Mouse (Mus musculus) naive thymus-derived CD4-positive, alpha-beta T cell, adult 2 months (primary cell): ENCODE measurements at regions not wholly inside any gene's neighbourhood (a gene's known extent, or its start where the extent isn't known, plus 50 kb on each side); places are given as distances from the start of the nearest gene placed in this dataset.

Experiments
- DNase-seq: peaks from one replicate; pipeline ENCODE4 v3.0.0-alpha.2; 2011; ENCODE audit warnings: low read depth

DNA sequence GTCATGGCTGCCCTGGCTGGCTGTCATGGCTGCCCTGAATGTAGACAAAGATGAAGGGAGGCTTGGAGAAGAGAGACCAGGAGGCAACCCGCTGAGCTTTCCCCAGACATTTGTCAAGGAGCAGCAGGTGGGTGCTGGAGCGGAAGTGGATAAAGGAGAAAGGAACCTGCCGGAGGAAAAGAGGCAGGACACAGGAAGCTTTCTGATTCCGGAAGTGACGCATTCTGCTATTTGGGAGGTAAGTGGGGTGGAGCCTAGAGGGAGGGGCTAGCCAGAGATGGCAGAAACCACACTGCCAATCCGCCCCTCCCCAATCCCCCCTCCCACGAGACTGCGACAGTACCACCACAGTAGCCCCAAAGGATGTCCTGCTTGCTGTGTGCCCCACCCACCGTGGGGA is 80.1 kb downstream of the Gm572 start:
- no peak for DNase-seq

DNA sequence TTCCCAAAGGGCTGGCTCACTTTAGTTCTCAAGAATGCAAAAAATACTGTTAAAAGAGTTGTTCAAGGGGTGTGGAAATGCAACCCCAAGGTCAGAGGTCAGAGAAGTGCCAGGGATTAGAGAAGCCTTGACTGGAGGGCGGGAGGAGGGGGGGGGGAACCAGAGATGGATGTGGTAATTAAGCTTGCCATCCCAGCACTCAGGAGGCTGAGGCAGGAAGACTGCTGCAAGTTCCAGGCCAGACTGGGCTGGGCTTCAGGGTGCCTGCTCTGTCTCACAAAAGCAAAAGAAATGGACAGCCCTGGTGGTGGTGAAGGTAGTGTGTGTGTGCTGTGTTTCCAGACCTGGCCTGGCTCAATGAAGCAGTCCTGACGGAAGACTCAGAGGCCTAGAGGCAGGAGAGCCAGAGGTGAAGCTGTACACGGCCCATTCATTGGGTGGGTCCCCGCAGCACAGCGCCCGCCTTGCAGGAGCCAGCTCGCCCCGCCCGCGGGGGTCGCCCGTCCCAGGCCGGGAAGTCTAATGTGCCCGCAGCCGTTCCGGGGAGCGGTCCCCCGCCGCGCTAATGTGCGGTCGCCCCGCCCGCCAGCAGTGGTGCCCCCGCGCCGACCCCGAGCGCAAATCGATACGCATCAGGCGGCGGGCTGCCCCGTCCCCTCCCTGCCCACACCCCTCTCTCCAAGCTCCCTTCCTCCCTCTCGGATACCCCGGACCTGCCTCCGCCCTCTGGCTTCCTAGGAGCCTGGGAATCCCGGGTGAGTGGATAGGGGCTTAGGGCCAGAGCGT is 80.1 kb upstream of the Casz1 start:
- no peak for DNase-seq

GRCm38 (mm10) chr4:148728800-148729199 is 75.4 kb upstream of the Casz1 start:
- DNase-seq, result no peak

GRCm38 (mm10) chr4:148731586-148731985 is 72.6 kb upstream of the Casz1 start:
- no peak for DNase-seq

DNA sequence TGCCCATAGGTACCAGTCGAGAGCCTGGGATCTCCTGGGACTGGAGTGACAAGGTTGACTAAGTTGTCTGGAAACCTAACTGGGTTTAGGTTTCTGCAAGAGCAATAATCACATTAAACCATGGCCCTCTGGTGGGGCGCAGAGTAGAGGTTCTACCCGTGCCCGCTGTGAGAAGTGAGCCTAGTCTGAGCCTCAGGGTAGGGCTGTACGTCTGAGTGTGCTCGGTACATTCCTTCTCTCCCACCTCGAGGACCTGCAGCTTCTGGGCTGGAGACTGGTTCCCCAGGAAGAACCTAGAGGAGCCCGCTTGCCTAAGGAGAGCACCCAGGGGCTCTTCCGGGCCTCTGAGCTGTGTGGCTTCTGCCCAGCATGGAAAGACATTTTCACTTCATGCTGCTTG is 70.2 kb upstream of the Casz1 start:
- no peak for DNase-seq

DNA sequence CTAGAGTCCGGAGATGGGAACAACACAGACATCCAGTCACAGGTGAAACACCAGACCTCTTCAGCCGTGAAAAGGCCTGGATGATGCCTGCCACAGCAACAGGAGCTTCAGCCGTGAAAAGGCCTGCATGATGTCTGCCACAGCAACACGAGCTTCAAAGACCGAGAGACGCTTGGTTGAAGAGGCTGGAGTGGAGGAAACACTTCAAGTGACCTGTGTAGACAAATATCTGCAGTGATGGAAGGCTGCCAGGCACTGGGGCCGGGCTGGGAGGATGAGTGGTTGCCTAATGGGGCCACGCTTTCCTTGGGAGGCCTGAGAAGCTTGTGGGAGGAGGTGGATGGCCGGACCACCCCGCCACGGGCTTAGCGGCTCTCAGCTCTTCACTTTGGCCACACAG is 69.7 kb upstream of the Casz1 start:
- DNase-seq, result no peak

GRCm38 (mm10) chr4:148738601-148739530 is 65.4 kb upstream of the Casz1 start:
- DNase-seq, result no peak

- peak; percentile 76 for DNase-seq
Observed at GRCm38 (mm10) chr4:148742549-148743413, 61.4 kb upstream of the Casz1 start.

GRCm38 (mm10) chr4:148743414-148743844 is 60.8 kb upstream of the Casz1 start:
- DNase-seq, result no peak

- no peak for DNase-seq
Observed at GRCm38 (mm10) chr4:148744053-148744452, 60.2 kb upstream of the Casz1 start.

DNA sequence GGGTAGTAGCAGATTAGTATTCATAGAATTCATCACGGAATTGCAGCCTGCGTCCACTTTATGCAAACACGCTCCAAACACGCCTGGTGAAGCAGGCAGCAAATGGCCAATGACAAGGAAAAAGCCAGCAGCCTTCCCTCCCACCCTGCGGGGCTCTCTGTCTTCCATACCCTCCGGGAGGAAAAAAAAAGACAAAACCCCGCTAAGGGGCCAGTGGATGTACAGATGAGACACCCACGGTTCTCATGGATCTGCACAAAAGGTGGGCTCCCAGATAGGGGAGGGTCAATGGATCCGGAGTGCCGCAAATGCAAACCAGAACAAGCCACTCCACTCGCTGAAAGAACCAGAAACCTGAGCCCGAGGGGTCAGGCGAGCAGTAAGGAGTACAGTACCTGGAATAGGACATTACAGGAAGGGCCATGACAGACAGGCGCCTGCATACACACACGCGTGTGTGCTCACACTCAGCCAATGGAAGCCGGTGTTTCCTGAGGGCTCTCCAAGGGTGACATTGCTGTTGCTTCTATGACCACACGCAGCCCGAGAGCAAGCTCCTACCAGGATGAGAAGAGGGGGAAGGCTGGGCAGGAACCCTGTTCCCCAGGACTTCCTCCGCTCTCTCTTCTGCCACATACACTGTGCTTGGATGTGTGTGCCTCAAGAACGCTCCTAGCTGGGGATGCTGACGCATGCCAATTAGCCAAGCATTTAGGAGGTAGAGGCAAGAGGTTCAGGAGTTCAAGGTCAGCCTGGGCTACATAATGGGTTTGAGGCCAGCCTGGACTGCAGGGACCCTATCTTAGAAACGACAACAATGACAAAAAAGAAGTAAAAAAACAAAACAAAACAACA is 57.5 kb upstream of the Casz1 start:
- DNase-seq, result no peak

DNA sequence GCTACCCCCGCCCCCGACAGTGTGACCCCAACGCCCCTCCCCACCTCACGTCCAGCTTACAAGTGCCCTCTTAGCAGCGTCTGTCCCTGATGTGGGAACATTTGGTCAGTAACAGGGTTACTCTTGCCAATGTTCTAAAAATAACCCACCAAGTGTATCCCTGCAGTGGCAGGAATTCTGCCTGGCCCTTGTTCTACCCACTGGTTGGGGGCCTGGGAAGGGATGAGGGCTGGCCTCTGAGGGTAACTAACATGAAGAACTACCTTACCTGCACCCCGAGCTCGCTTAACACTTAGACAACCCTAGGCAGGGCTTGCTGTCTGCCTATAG is 56.9 kb upstream of the Casz1 start:
- DNase-seq, result no peak

- DNase-seq, result no peak
Observed at GRCm38 (mm10) chr4:148750030-148750429, 54.2 kb upstream of the Casz1 start.

DNA sequence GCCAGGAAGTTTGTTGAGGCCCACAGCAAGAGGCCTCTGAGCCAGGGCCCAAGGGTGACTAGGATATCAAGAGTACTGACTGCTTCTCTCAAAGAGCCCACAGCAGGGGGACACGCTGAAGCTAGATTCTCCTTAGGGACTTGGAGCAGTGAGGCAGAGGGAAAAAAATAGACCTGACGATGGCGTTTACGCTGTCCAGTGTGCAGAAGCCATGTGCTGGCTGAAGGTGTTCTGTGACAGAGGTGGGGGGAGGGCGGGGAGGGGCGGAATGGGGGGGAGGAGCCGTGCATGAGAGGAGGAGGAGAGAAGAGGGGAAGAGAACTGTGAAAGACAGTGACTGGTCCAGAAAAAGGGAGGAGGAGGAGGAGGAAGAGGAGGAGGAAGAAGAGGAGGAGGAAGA is 52.6 kb upstream of the Casz1 start:
- DNase-seq, result no peak

- DNase-seq, result peak; percentile 8
Observed at GRCm38 (mm10) chr4:148752360-148753093, 51.7 kb upstream of the Casz1 start.

DNA sequence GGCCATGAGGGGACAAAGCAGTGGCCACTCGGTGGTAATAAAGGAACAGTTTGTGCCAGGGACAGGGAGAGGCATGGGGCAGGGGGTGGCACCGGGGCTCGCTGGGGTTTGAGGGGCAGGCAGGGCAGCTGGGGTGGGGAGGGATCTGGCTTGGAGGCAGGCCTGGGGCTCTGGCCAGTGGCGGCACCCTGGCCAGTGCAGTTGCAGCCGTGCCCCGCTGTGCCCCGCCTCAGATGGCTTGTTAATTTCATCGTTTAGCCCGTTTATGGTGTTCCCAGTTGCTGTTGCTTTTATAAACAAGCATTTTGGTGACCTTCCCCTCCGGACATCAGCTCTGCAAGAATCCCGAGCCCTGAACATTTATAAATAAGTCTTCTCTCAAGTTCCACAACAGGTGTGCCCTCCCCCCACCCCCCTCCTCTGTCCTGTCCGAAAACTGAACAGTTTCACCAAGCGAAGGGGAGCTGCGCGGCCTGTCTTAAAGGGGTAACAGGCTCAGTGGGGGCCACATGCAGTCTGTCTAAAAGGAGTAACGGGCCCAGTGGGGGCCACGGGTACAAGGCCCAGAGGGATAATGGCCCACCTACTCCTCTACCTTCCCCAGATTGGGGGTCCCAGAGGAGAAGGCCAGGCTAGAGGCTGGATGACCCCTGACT is 51.0 kb upstream of the Casz1 start:
- no peak for DNase-seq

DNA sequence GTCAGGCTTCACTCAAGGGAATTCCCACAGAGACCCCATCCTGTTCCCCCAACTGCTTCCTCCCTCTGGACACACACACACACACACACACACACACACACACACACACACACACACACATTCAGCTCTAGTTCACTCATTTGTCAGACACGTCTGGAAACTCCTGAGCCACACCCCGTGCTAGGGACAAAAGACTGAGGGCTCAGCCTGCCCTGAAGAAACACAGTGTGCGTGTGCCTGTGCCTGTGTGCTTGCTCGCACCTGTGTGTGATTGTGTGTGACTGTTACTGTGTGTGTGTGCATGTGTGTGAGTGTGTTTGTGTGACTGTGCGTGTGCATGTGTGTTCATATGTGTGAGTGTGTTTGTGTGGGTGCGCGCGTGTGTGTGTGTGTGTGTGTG is 50.4 kb upstream of the Casz1 start:
- no peak for DNase-seq
